Mouse (Mus musculus) intestine, postnatal 0 days (tissue): ENCODE results near the gene Rflnb. TPM values are rescaled to one million over a fixed set of nuclear protein-coding genes. Genes with fewer than 3 reads are reported as not detected.
A peak's percentile ranks its signal among the peaks of the same experiment; 100 is the strongest.

Experiments used
- ATAC-seq: fragments of 200-750 bp; cut with Nextera tagmentation; 2 replicates; pipeline ENCODE4 v1.8.0; 2017; ENCODE audit warnings: mild to moderate bottlenecking, moderate TSS enrichment, moderate library complexity
- H3K27ac ChIP-seq: fragments of 300-500 bp; sonication (generic); 2 replicates; pipeline ENCODE4 v1.5.1; 2014; ENCODE audit warnings: mild to moderate bottlenecking, low read depth, low read length, moderate library complexity
- H3K27me3 ChIP-seq: fragments of 300-500 bp; sonication (generic); replicated peaks from 2 replicates; pipeline ENCODE4 v1.6.1; 2014; ENCODE audit warnings: low read length, mixed read lengths; ENCODE audit not compliant: control insufficient read depth, insufficient read depth
- H3K36me3 ChIP-seq: fragments of 300-500 bp; sonication (generic); 2 replicates; pipeline ENCODE4 v1.6.1; 2014; ENCODE audit warnings: mild to moderate bottlenecking, moderate library complexity; ENCODE audit not compliant: control insufficient read depth, insufficient read depth
- H3K4me1 ChIP-seq: fragments of 300-500 bp; sonication (generic); replicated peaks from 2 replicates; pipeline ENCODE4 v1.6.1; 2014; ENCODE audit warnings: antibody characterized with exemption, low read length, mixed read lengths; ENCODE audit not compliant: control insufficient read depth, insufficient read depth
- H3K4me2 ChIP-seq: fragments of 300-500 bp; sonication (generic); replicated peaks from 2 replicates; pipeline ENCODE4 v1.6.1; 2014; ENCODE audit warnings: low read depth, mild to moderate bottlenecking, moderate library complexity
- H3K4me3 ChIP-seq: fragments of 300-500 bp; sonication (generic); 2 replicates; pipeline ENCODE4 v1.5.1; 2014; ENCODE audit warnings: low read depth, low read length
- H3K9ac ChIP-seq: fragments of 300-500 bp; sonication (generic); 2 replicates; pipeline ENCODE4 v1.6.1; 2014; ENCODE audit warnings: mild to moderate bottlenecking, low read depth, low read length
- H3K9me3 ChIP-seq: fragments of 300-500 bp; sonication (generic); 2 replicates; pipeline ENCODE4 v1.6.1; 2016; ENCODE audit warnings: mixed run types; ENCODE audit not compliant: control insufficient read depth
- CTCF ChIP-seq: sonication (generic); IDR thresholded peaks from 2 replicates; pipeline ENCODE4 v1.5.1; 2016; ENCODE audit warnings: low read depth, mild to moderate bottlenecking, control low read depth, antibody characterized with exemption, moderate library complexity
- WGBS: fragments of 180-500 bp; shearing (Covaris S2); extraction: QIAGEN DNeasy Blood & Tissue Kit; methylation state at CpG from one replicate; pipeline ENCODE4 v1.1.7; 2014; 5-methylcytosine and 5-hydroxymethylcytosine counted together
- polyA plus RNA-seq: library from polyadenylated mRNA; unstranded; fragments of >200 nt; fragmentation: Nextera tagmentation; extraction: Ambion mirVana; gene quantifications from 2 replicates; pipeline ENCODE4 v1.2.1, GENCODE M21; 2015

Rflnb gene
- polyA plus RNA-seq, 1 experiment from 2014 or later = 24.2 TPM

DNA sequence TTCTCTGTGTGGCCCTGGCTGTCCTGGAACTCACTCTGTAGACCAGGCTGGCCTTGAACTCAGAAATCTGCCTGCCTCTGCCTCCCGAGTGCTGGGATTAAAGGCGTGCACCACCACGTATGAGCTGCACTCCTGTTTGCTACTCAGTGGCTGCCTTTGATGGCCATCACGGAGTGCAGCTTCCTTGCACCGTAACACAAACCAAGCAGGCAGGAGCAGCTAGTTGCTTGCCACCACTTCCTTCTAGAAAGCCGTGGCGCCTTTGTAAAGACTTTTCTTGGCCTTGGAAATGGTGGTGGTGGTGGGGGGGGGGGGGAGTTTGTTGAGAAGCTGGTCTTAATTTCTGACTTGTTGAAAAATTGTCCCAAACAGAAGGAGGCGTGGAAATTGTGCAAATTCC lies 12.5 kb upstream of the Rflnb start:
- Histone ChIP-seq H3K4me3 (no peak overlapping the region), H3K9me3 (no peaks in the 10 kb centered on the region), H3K4me1 (no peaks in the 10 kb centered on the region), H3K4me2 (no peak overlapping the region), H3K27ac (no peak overlapping the region), H3K36me3 (peaks cover 9% of the 10 kb centered on the region; the same call in 1 of the 2 replicates), H3K9ac (no peak overlapping the region), H3K27me3 (no peaks in the 10 kb centered on the region)
- no peak for TF ChIP-seq CTCF
- 85% methylated on average over 8 of the region's 8 CpGs for WGBS
- ATAC-seq = no peak

DNA sequence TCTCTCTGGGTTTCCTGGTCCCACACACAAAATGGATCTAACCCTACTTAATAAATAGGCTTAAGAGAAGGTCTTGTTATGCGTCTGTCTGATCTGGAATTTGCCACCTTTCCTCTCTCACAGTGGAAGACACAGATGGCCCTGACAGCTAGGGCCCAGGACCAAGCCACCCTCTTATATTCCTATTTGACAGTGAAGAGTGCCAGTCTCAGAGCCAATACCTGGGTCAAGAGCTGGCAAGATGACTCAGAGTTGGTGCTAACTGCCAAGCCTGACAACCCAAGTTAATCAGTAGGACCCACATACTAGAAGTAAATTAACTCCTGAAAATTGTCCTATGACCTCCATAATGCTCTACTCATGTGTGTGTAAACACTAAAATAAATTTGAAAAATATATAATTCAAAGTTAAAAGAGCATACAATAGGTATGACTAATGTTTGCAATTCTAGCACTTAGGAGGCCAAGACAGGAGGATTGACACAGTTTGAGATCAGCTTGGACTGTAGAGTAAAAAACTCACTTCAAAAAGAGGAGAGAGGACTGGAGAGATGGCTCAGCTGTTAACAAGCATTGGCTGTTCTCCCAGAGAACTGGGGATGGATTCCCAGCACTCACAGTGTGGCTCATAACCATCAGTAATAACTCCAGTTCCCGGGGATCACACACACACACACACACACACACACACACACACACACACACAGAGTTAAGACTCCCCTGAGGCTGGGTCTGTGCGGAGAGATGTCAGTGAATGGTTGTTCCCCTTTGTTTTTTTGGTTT lies 11.9 kb upstream of the Rflnb start:
- ATAC-seq = no peak
- Histone ChIP-seq H3K4me3 (no peak overlapping the region), H3K27me3 (no peaks in the 10 kb centered on the region), H3K9me3 (no peaks in the 10 kb centered on the region), H3K4me1 (no peaks in the 10 kb centered on the region), H3K27ac (no peak overlapping the region), H3K9ac (no peak overlapping the region), H3K36me3 (peaks cover 3% of the 10 kb centered on the region; the same call in 1 of the 2 replicates), H3K4me2 (no peak overlapping the region)
- no peak for TF ChIP-seq CTCF
- 86% methylated on average over 3 of the region's 3 CpGs for WGBS

DNA sequence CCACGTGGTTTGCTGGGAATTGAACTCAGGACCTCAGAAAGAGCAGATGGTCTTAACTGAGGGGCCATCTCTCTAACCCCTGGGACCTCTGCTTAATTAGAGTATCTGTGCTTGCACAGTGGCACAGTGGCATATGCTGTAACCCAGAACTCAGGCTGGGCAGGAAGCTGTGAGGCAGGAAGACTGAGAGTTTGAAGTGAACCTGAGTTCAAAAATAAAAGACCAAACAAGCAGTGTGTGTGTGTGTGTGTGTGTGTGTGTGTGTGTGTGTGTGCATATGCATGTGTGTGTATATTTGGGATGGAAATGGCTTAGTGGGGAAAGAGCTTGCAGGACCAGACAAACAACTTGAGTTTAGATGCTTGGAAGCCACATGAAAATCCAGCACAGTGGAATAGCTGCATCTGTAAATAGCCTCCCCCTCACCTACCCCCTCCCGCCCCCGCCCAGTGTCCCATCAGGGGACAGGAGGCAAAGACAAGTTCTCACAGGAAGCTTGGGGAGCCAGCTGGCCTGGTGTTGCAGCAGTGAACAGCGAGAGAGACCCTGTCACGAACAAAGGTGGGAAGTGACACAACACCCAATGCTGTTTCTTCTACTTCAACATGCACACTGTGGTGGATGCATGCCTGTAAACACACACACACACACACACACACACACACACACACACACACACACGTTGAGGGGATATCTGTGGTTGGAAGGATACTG lies 10.2 kb upstream of the Rflnb start:
- WGBS = 56% methylated on average over 6 of the region's 6 CpGs
- no peak overlapping the region for H3K4me3 ChIP-seq
- H3K36me3 ChIP-seq = no peaks in the 10 kb centered on the region
- no peaks in the 10 kb centered on the region for H3K27me3 ChIP-seq
- no peak for ATAC-seq
- TF ChIP-seq CTCF = no peak
- no peak overlapping the region for H3K27ac ChIP-seq
- no peak overlapping the region for H3K9ac ChIP-seq
- H3K4me1 ChIP-seq = no peaks in the 10 kb centered on the region
- no peaks in the 10 kb centered on the region for H3K9me3 ChIP-seq
- no peak overlapping the region for H3K4me2 ChIP-seq

DNA sequence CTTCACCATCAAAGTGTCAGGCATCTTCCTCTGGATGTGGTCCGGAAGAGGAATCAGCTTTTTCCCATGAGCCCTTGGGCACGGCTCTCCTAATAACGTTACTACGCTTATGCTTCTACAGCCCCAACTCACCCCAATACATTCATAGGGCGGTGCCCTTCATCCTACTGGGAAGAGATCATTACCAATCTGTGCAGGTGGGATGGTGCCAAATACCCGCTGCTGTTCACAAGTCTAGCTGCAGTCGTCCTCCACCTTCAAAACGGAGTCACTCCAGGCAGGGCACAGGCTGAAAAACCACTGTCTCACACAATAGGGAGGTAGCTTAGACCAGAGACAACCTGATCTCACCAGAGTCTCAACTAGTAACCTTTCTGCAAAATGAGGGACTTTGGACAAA lies 7.6 kb upstream of the Rflnb start:
- no peak overlapping the region for H3K4me2 ChIP-seq

GRCm38 (mm10) chr11:76033836-76034235 lies 6.3 kb upstream of the Rflnb start:
- no peaks in the 10 kb centered on the region for H3K4me1 ChIP-seq
- no peaks in the 10 kb centered on the region for H3K36me3 ChIP-seq
- no peak for ATAC-seq
- H3K9me3 ChIP-seq = no peaks in the 10 kb centered on the region
- no peaks in the 10 kb centered on the region for H3K27me3 ChIP-seq
- H3K4me2 ChIP-seq = no peak overlapping the region
- H3K27ac ChIP-seq = no peak overlapping the region
- no peak for TF ChIP-seq CTCF
- H3K4me3 ChIP-seq = no peak overlapping the region
- no peak overlapping the region for H3K9ac ChIP-seq
- 93% methylated on average over 4 of the region's 4 CpGs for WGBS

More for the DNA sequence above, 7.6 kb upstream of the Rflnb start:
- H3K9me3 ChIP-seq = no peaks in the 10 kb centered on the region
- H3K4me1 ChIP-seq = no peaks in the 10 kb centered on the region
- H3K27me3 ChIP-seq = no peaks in the 10 kb centered on the region
- ATAC-seq = no peak
- TF ChIP-seq CTCF = no peak
- H3K4me3 ChIP-seq = no peak overlapping the region
- WGBS = 89% methylated on average over 8 of the region's 8 CpGs
- H3K36me3 ChIP-seq = no peaks in the 10 kb centered on the region
- no peak overlapping the region for H3K27ac ChIP-seq
- no peak overlapping the region for H3K9ac ChIP-seq

GRCm38 (mm10) chr11:76033359-76033758 lies 5.8 kb upstream of the Rflnb start:
- no peaks in the 10 kb centered on the region for H3K27me3 ChIP-seq
- no peaks in the 10 kb centered on the region for H3K36me3 ChIP-seq
- WGBS = 57% methylated on average over 6 of the region's 6 CpGs
- no peak overlapping the region for H3K9ac ChIP-seq
- no peak overlapping the region for H3K4me2 ChIP-seq
- TF ChIP-seq CTCF = no peak
- H3K4me1 ChIP-seq = no peaks in the 10 kb centered on the region
- ATAC-seq = peak; percentile 55
- H3K4me3 ChIP-seq = no peak overlapping the region
- H3K9me3 ChIP-seq = no peaks in the 10 kb centered on the region
- H3K27ac ChIP-seq = no peak overlapping the region
